Comparison of ENCODE assay signal across 16 mouse cellular contexts in genomic region chr13:98306852-98307475, GRCm38 (mm10). TPM values are rescaled to one million over a fixed set of nuclear protein-coding genes. Genes with fewer than 3 reads are reported as not detected.
DNase-seq lines count a peak whose midpoint lies in the region; ATAC-seq and TF ChIP-seq lines count a peak whose summit lies in the region.
"Had no signal": no experiment of that assay in that cellular context is flagged by ENCODE, and none has a peak within 500 bp of the region (broad histone marks: within the 10 kb centered on the region; RNA-seq: fewer than 3 reads in every experiment).

No protein-coding gene starts in this region.

- H3K4me3 ChIP-seq in E14TG2a.4 (replicated peaks; ENCODE audit: low read length): peak overlapping the region; percentile 35
- H3K4me3 ChIP-seq: left cerebral cortex, adult 2 months; liver, embryonic 13.5 days had no signal

- peaks cover 8% of the 10 kb centered on the region for H3K9me3 ChIP-seq in E14TG2a.4 (ENCODE audit: low read length)
- H3K9me3 ChIP-seq: liver, embryonic 13.5 days had no signal

- no peak for TF ChIP-seq CTCF in E14TG2a.4 (conservative IDR thresholded peaks at IDR 0.05; ENCODE audit: low read length)

- no peaks in the 10 kb centered on the region for H3K27me3 ChIP-seq in E14TG2a.4 (ENCODE audit: insufficient read depth, low read length)
- H3K27me3 ChIP-seq: liver, embryonic 13.5 days had no signal

- peaks cover 48% of the 10 kb centered on the region for H3K36me3 ChIP-seq in E14TG2a.4 (ENCODE audit: insufficient read depth, low read length)

- peaks cover 64% of the 10 kb centered on the region for H3K4me1 ChIP-seq in E14TG2a.4 (replicated peaks; ENCODE audit: low read depth, low read length)

- ATAC-seq in frontal cortex, adult (ENCODE audit: low TSS enrichment): peak; percentile 81
- ATAC-seq in inflammation-experienced regulatory T-cells, adult 6 months: no peak

- DNase-seq in frontal cortex, postnatal 25 days (ENCODE audit: low spot score in 2 of 2): no peak
- DNase-seq in left cerebral cortex, postnatal 25 days (ENCODE audit: low spot score in 2 of 2): peak; percentile 39 to 60
- no peak for DNase-seq in left cerebral cortex, postnatal 10 days (ENCODE audit: extremely low spot score in 1 of 2, low spot score in 2 of 2)
- DNase-seq in brain, adult 2 months (ENCODE audit: low read depth, low spot score): peak; percentile 53
- no peak for DNase-seq in layer of hippocampus, postnatal 10 days (ENCODE audit: low spot score in 2 of 2)
- DNase-seq: cerebellum, adult 8-10 months; gastrocnemius, postnatal 14 days; heart, postnatal 4 days; liver, embryonic 13.5 days; spleen, adult 18-20 months; thymus, postnatal 25 days had no signal

- intact Hi-C loops in left cerebral cortex, postnatal 25 days (cut with DNase I): no loop called here
- intact Hi-C loops in left cerebral cortex, postnatal 10 days (cut with DNase I): no loop called here

RNA-seq across cellular contexts. Expression of gene Btf3, which starts 9.8 kb away (rescaled TPM):
- total RNA-seq in left cerebral cortex, postnatal 25 days (2021): 100 to 1,000 TPM; 173 TPM
- total RNA-seq in left cerebral cortex, postnatal 10 days (2021): 100 to 1,000 TPM; 219 to 230 TPM
- 100 to 1,000 TPM; 694 to 907 (median 874) TPM for polyA plus RNA-seq in inflammation-experienced regulatory T-cells, adult 6 months (2017; shearing (Covaris generic))
- 100 to 1,000 TPM; 240 to 268 TPM for total RNA-seq in layer of hippocampus, postnatal 10 days (2021)

RNA-seq across cellular contexts. Expression of gene Gm21976, which starts 27.3 kb away (rescaled TPM):
- total RNA-seq in left cerebral cortex, postnatal 25 days (2021): not detected
- not detected for total RNA-seq in left cerebral cortex, postnatal 10 days (2021)
- not detected for polyA plus RNA-seq in inflammation-experienced regulatory T-cells, adult 6 months (2017; shearing (Covaris generic))
- total RNA-seq in layer of hippocampus, postnatal 10 days (2021): not detected
- total RNA-seq: gastrocnemius, postnatal 14 days; heart, postnatal 4 days; left cerebral cortex, adult 2 months had no signal
- polyA plus RNA-seq: kidney, embryonic 14.5 days; liver, embryonic 13.5 days had no signal

RNA-seq across cellular contexts. Expression of gene Ankra2, which starts 44.1 kb away (rescaled TPM):
- total RNA-seq in left cerebral cortex, postnatal 25 days (2021): 10 to 100 TPM; 43.6 to 46.2 TPM
- 10 to 100 TPM; 62.1 to 62.4 TPM for total RNA-seq in left cerebral cortex, postnatal 10 days (2021)
- polyA plus RNA-seq in inflammation-experienced regulatory T-cells, adult 6 months (2017; shearing (Covaris generic)): 10 to 100 TPM; 19.4 to 25.6 (median 24.6) TPM
- total RNA-seq in layer of hippocampus, postnatal 10 days (2021): 10 to 100 TPM; 59.2 to 60.1 TPM

RNA-seq across cellular contexts. Expression of gene Utp15, which starts 44.1 kb away (rescaled TPM):
- 10 to 100 TPM; 17.6 to 18.2 TPM for total RNA-seq in left cerebral cortex, postnatal 25 days (2021)
- 10 to 100 TPM; 20.9 to 21.5 TPM for total RNA-seq in left cerebral cortex, postnatal 10 days (2021)
- 10 to 100 TPM; 18.1 to 25.9 (median 24.9) TPM for polyA plus RNA-seq in inflammation-experienced regulatory T-cells, adult 6 months (2017; shearing (Covaris generic))
- 10 to 100 TPM; 22.3 to 22.6 TPM for total RNA-seq in layer of hippocampus, postnatal 10 days (2021)

RNA-seq across cellular contexts. Expression of gene Foxd1, which starts 47.1 kb away (rescaled TPM):
- total RNA-seq in left cerebral cortex, postnatal 25 days (2021): 1 to 10 TPM in 1 of 2 experiments, under 1 TPM in 1; 0.92 to 1.6 TPM
- total RNA-seq in left cerebral cortex, postnatal 10 days (2021): 1 to 10 TPM; 1.1 to 1.6 TPM
- not detected for polyA plus RNA-seq in inflammation-experienced regulatory T-cells, adult 6 months (2017; shearing (Covaris generic))
- total RNA-seq in layer of hippocampus, postnatal 10 days (2021): 1 to 10 TPM; 1.5 to 1.6 TPM
- polyA plus RNA-seq: liver, embryonic 13.5 days had no signal

Comparison
In these comparisons a context has a peak if more than half of its experiments do, and no peak if none do; other contexts are left out.
1. DNase-seq: peak in left cerebral cortex, postnatal 25 days (2 of 2) and brain, adult 2 months (single experiment); none in frontal cortex, postnatal 25 days (0 of 2), left cerebral cortex, postnatal 10 days (0 of 2) and layer of hippocampus, postnatal 10 days (0 of 2).